In the genomic region with DNA sequence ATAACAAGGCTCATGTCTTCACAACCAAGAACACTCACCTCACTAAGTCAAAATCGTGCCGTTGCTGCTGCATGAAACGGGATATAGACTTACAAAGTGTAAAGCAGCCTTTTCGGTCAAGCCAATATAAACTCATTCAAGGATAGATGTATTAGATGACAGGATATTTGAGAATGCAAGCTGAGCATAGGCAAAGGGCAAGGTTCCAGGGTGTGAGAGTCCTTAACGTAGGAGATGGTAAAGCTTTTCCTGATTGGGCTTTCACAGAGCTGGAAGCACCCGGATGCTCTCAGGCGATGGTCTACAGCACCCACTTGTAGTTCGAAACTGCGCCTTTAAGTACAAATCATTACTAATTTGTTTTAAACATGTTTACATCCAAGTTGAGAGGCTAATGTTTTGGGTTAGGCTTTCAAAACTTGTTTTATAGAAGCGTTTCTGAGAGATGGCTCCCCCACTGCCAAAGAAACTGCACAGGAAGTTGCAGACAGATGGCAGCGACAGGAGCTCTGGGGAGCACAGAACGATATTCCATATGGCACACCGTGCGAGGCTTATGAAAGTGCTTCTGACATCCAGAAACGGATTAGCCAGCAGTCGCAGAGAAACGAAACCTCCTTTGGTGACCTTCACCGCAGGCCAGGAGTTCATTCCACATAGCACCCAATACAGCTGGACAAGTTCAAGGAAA, we compare ENCODE assay signal across 13 mouse cellular contexts. TPM values are rescaled to one million over a fixed set of nuclear protein-coding genes. Genes with fewer than 3 reads are reported as not detected.
A peak's percentile ranks its signal among the peaks of the same experiment; 100 is the strongest.
DNase-seq lines count a peak whose midpoint lies in the region; ATAC-seq lines count a peak whose summit lies in the region.
"Had no signal": no experiment of that assay in that cellular context is flagged by ENCODE, and none has a peak within 500 bp of the region (broad histone marks: within the 10 kb centered on the region; RNA-seq: fewer than 3 reads in every experiment).

No protein-coding gene starts in this region.

- H3K4me3 ChIP-seq in lung, embryonic 16.5 days (ENCODE audit: low read length): no peak overlapping the region
- H3K4me3 ChIP-seq: hindbrain, embryonic 15.5 days; liver, embryonic 15.5 days; neural tube, embryonic 13.5 days had no signal

- no peak for DNase-seq in lung, postnatal 10 days
- peak; percentile 78 for DNase-seq in cerebellum, adult 8-10 months
- DNase-seq in frontal cortex, postnatal 14 days (ENCODE audit: low spot score in 2 of 2): peak; percentile 36 to 57
- DNase-seq in right cerebral cortex, postnatal 10 days (ENCODE audit: low spot score in 2 of 2): peak; percentile 80 to 89
- DNase-seq in urinary bladder, postnatal 14 days (ENCODE audit: low spot score): no peak
- DNase-seq in ovary, postnatal 14 days (ENCODE audit: low spot score): no peak
- DNase-seq: thymus, postnatal 14 days had no signal

- no peak overlapping the region for H3K27ac ChIP-seq in lung, embryonic 16.5 days (ENCODE audit: low read length)
- H3K27ac ChIP-seq: hindbrain, embryonic 15.5 days; liver, embryonic 15.5 days; neural tube, embryonic 13.5 days had no signal

- WGBS in lung, embryonic 16.5 days: 50% methylated on average over 18 of the region's 18 CpGs

- 0 out of 2 replicates have a peak overlapping the region, but pooled peaks have one; percentile 6 for H3K4me2 ChIP-seq in lung, embryonic 16.5 days (ENCODE audit: low read depth, low read length)
- H3K4me2 ChIP-seq: hindbrain, embryonic 15.5 days; liver, embryonic 15.5 days; neural tube, embryonic 13.5 days had no signal

- H3K4me1 ChIP-seq in lung, embryonic 16.5 days (replicated peaks; ENCODE audit: control insufficient read depth, insufficient read depth, low read length): no peaks in the 10 kb centered on the region
- H3K4me1 ChIP-seq: hindbrain, embryonic 15.5 days; liver, embryonic 15.5 days; neural tube, embryonic 13.5 days had no signal

- no peak overlapping the region for H3K9ac ChIP-seq in lung, embryonic 16.5 days (ENCODE audit: low read length)
- H3K9ac ChIP-seq: hindbrain, embryonic 15.5 days; liver, embryonic 15.5 days; neural tube, embryonic 13.5 days had no signal

- H3K36me3 ChIP-seq in lung, embryonic 16.5 days (ENCODE audit: control insufficient read depth, insufficient read depth, low read length): no peaks in the 10 kb centered on the region
- H3K36me3 ChIP-seq: G1E; hindbrain, embryonic 15.5 days; liver, embryonic 15.5 days; neural tube, embryonic 13.5 days had no signal

- no peaks in the 10 kb centered on the region for H3K27me3 ChIP-seq in lung, embryonic 16.5 days (ENCODE audit: control insufficient read depth, insufficient read depth, low read depth, low read length)
- H3K27me3 ChIP-seq: hindbrain, embryonic 15.5 days; liver, embryonic 15.5 days; neural tube, embryonic 13.5 days had no signal

- H3K9me3 ChIP-seq in lung, embryonic 16.5 days (ENCODE audit: control insufficient read depth, low read length): no peaks in the 10 kb centered on the region
- H3K9me3 ChIP-seq: G1E; hindbrain, embryonic 15.5 days; liver, embryonic 15.5 days; neural tube, embryonic 13.5 days had no signal

- peak; percentile 84 for ATAC-seq in lung, embryonic 16.5 days (ENCODE audit: low read depth)
- no peak for ATAC-seq in erythroid progenitor cell, adult 5-6 weeks (replicated peaks; ENCODE audit: low FRiP score, poor library complexity, severe bottlenecking)

RNA-seq across cellular contexts. Expression of gene Rell1, which starts 54.1 kb away (rescaled TPM):
- polyA plus RNA-seq in lung, embryonic 16.5 days (2015; fragmentation: Nextera tagmentation; extraction: Ambion mirVana): 26.7 and 27.4 TPM in 2 replicates
- total RNA-seq in erythroid progenitor cell, adult 5-6 weeks (2015; ENCODE audit: low replicate concordance): 19.5 and 45.3 TPM in 2 replicates
- 45.3 and 64.4 TPM in 2 replicates for total RNA-seq in erythroid progenitor cell, adult 5-6 weeks (2017; ENCODE audit: low replicate concordance)

Comparison
In these comparisons a context has a peak if more than half of its experiments do, and no peak if none do; other contexts are left out.
1. DNase-seq: peak in cerebellum, adult 8-10 months (single experiment), frontal cortex, postnatal 14 days (2 of 2) and right cerebral cortex, postnatal 10 days (2 of 2); none in lung, postnatal 10 days (single experiment), urinary bladder, postnatal 14 days (single experiment) and ovary, postnatal 14 days (single experiment).